Mouse (Mus musculus): ENCODE results near the gene Med27.
A peak's percentile ranks its signal among the peaks of the same experiment; 100 is the strongest.

Med27 gene

DNA sequence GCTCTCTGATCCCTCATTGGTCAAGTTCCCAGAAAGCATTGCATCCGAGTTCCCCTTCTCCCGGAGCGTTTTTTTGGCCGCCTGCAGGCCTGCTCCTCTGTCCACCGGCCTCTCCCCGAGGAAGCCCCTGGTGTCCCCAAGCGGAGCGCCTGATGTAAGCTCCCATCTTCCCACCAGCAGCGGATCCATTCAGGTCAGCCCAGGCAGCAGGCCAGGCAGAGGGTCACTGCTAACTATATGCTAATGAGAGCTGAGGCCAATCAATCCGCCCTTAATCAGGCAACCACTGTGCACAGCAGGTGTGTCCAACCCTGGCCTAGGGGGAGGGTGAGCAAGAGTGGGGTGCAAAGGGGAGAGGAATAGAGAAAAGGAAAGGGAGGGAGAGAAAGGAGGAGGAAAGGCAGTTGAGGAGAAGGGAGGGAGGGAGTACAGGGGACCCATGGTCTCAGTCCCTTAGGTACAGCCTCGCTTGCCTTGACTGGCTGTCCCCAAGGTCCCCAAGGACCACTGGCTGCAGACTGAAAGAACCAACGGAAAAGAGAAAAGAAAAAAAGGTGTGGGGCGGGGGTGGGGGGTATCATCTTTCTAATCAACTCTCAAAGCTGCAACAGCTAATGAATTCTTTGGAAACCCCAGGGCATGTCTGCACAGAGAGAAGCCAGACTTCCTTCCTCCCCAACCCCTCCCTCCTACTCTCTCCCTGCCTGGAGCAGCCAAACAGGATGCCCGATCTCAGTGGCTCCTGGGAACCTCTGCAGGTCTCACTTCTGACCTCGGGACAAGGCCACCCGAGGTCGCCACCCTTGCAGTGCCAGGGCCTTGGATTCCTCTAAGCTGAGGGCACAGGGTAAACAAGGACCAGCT is 219.2 kb downstream of the Med27 start:
- DNase-seq (ENCODE audit: low read depth), result no peak

DNA sequence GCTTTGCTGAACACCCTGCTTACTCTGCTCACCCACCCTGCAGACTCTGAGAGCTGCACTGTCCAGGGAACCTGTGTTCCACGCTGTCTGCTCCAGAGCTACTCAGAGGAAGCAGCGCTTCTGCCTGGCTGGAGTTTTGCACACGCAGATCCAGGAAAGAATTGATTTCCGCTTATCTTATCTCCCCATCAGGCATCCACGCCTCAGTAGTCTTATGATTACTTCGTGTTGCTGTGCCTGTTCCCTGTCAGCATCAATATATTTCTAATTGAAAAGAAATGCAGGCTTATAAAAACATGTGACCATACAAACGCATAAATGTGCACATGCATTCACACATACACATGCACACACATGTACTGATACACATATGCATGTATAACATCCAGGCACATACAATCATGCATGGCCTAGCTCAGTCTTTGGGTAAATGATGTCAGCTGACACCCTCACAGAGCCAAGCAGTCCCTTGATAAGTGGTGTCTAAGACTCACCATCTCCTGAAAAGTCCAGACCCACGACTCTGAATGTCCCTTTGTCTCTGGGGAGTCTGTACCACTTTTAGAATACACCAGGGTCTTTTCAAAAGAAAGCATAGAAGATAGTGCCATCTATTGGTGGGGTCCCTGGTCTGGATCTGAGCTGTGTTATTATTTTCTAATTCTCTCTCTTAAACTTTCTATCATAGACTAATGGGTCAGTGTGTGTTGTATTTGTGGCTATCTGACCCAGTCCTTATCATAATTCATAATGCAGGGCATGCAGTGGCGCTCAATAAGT is 225.5 kb downstream of the Med27 start:
- DNase-seq (ENCODE audit: low read depth), result no peak

DNA sequence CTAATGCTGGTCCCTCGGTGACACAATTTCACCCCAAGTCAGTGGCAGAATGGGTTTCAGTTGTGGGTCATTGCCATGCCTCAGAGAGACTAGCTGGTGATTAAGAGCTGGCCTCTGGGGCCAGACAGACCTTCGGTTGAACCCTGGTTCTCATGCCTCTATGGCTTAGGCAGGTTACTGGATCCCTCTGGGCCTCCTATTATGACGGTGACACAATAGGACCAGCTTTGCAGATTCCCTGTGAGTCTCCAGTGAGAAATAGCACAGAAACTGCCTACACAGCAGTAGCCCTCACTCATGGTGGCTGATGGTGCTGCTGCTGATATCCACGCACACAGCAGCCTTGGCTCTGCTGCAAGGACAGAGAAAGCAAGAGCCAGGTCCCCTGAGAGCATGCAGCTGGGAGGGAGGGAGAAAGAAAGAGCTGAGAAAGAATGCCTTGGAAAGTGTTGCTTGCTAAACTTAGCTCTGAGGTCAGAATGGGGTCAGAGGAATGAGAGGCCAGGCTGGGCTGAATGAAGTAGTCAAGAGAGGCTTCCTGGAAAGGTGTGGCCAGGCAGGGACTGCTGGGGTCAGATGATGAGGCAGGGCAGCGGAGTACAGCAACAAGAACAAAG is 226.3 kb downstream of the Med27 start:
- no peak for DNase-seq (ENCODE audit: low read depth)

DNA sequence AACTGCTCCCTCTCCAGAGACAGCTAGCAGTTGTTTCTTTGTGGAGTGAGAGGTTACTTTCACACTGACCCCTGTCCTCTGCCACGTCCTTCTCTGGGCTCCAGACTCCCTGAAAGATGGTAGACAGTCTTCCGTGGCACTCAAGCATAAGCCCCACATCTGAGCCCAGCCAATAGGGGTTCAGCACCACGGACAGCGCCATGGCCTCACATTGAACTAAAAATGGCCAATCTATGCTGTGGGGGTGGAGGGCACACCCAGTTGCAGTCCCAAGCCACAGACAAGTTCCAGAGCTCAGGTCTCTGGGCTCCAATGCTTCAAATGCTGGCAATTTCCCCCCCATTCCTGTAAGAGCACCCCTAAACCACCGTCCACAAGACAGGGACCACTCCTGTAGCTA is 227.0 kb downstream of the Med27 start:
- DNase-seq (ENCODE audit: low read depth), result peak; percentile 68

DNA sequence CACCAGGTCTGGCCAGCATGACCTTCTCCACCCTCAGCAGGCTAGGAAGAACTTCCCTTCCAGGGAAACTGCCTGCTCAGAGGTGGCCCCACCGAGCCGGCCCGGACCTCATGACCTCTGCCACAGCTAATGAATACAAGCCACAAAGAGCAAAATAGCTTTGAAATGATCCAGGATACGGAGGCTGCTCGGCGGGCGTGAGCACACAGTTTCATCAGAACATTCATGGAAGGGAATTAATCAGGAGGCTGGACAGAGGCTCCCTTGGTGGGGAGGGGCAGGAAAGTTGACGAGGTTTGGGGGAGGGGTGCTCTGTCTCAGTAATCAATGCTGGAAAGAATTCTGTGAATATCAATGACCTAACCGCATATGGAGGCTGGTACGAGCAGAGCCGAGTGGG is 227.6 kb downstream of the Med27 start:
- no peak for DNase-seq (ENCODE audit: low read depth)
